Mouse (Mus musculus) lung, postnatal 36 days (tissue): ENCODE measurements at regions not wholly inside any gene's neighbourhood (a gene's known extent, or its start where the extent isn't known, plus 50 kb on each side); places are given as distances from the start of the nearest gene placed in this dataset.

Source experiments
- DNase-seq: peaks from one replicate; pipeline ENCODE4 v3.0.0; 2022; ENCODE audit warnings: mixed read lengths

- DNase-seq = no peak
Observed at GRCm38 (mm10) chr11:27280791-27281190, 687.0 kb upstream of the Vrk2 start.

- peak; percentile 0 for DNase-seq
Observed at GRCm38 (mm10) chr11:27264253-27264652, 670.5 kb upstream of the Vrk2 start.

- no peak for DNase-seq
Observed at GRCm38 (mm10) chr11:27258521-27258920, 664.7 kb upstream of the Vrk2 start.

- DNase-seq = no peak
Observed at GRCm38 (mm10) chr11:27235884-27236283, 642.1 kb upstream of the Vrk2 start.

GRCm38 (mm10) chr11:27226454-27226853, 632.7 kb upstream of the Vrk2 start:
- no peak for DNase-seq

GRCm38 (mm10) chr11:27222436-27222835, 628.6 kb upstream of the Vrk2 start:
- no peak for DNase-seq

GRCm38 (mm10) chr11:27221956-27222355, 628.2 kb upstream of the Vrk2 start:
- DNase-seq = no peak

- no peak for DNase-seq
Observed at GRCm38 (mm10) chr11:27219715-27220699, 626.2 kb upstream of the Vrk2 start.

- no peak for DNase-seq
Observed at GRCm38 (mm10) chr11:27215752-27216151, 622.0 kb upstream of the Vrk2 start.

GRCm38 (mm10) chr11:27203330-27204214, 609.8 kb upstream of the Vrk2 start:
- no peak for DNase-seq

GRCm38 (mm10) chr11:27184035-27184434, 590.2 kb upstream of the Vrk2 start:
- no peak for DNase-seq

- no peak for DNase-seq
Observed at GRCm38 (mm10) chr11:27183422-27183821, 589.6 kb upstream of the Vrk2 start.

GRCm38 (mm10) chr11:27160411-27160810, 566.6 kb upstream of the Vrk2 start:
- no peak for DNase-seq
